Mouse (Mus musculus): ENCODE data around the gene Ldb3. TPM values are rescaled to one million over a fixed set of nuclear protein-coding genes. Genes with fewer than 3 reads are reported as not detected.

Ldb3 gene
- polyA plus RNA-seq, 1 experiment from 2014 or later, result 2.7 TPM

- ATAC-seq (replicated peaks; ENCODE audit: low FRiP score), result no peak
- WGBS, result 11% methylated on average over 15 of the region's 15 CpGs
- no peaks in the 10 kb centered on the region; the same call in 1 of the 2 replicates for H3K27me3 ChIP-seq (replicated peaks; ENCODE audit: control insufficient read depth, insufficient read depth, low read length)
Observed at GRCm38 (mm10) chr14:34503325-34503647, 85.2 kb downstream of the Ldb3 start, which contains the start of gene Bmpr1a. Gene Bmpr1a, minus strand, starts transcription at chr14:34503341.

GRCm38 (mm10) chr14:34502475-34503324 lies 85.8 kb downstream of the Ldb3 start:
- peak; percentile 86 for ATAC-seq (replicated peaks; ENCODE audit: low FRiP score)
- H3K9ac ChIP-seq (ENCODE audit: low read depth, low read length), result peak overlapping the region; percentile 93
- no peaks in the 10 kb centered on the region; the same call in 1 of the 2 replicates for H3K27me3 ChIP-seq (replicated peaks; ENCODE audit: control insufficient read depth, insufficient read depth, low read length)
- H3K4me3 ChIP-seq (ENCODE audit: low read depth, low read length), result peak overlapping the region; percentile 83
- peak; percentile 88 for DNase-seq (ENCODE audit: low spot score)
- H3K36me3 ChIP-seq (ENCODE audit: control insufficient read depth, insufficient read depth, low read length), result no peaks in the 10 kb centered on the region
- no peaks in the 10 kb centered on the region for H3K9me3 ChIP-seq (ENCODE audit: control insufficient read depth, low read length)
- H3K27ac ChIP-seq (ENCODE audit: low read depth, low read length), result peak overlapping the region; percentile 91
- under 1% methylated on average over 81 of the region's 115 CpGs for WGBS
- H3K4me1 ChIP-seq (replicated peaks; ENCODE audit: control insufficient read depth, insufficient read depth, low read length), result peaks cover 4% of the 10 kb centered on the region
- H3K4me2 ChIP-seq, result peak overlapping the region; percentile 93

More at GRCm38 (mm10) chr14:34503325-34503647, 85.2 kb downstream of the Ldb3 start, which contains the start of gene Bmpr1a:
- no peaks in the 10 kb centered on the region for H3K36me3 ChIP-seq (ENCODE audit: control insufficient read depth, insufficient read depth, low read length)
- no peak for DNase-seq (ENCODE audit: low spot score)
- H3K27ac ChIP-seq (ENCODE audit: low read depth, low read length), result peak within 1 kb of the TSS; percentile 91
- H3K4me2 ChIP-seq, result peak within 1 kb of the TSS; percentile 93
- H3K9me3 ChIP-seq (ENCODE audit: control insufficient read depth, low read length), result no peaks in the 10 kb centered on the region
- peaks cover 10% of the 10 kb centered on the region for H3K4me1 ChIP-seq (replicated peaks; ENCODE audit: control insufficient read depth, insufficient read depth, low read length)
- H3K9ac ChIP-seq (ENCODE audit: low read depth, low read length), result peak within 1 kb of the TSS; percentile 93
- peak within 1 kb of the TSS; percentile 83 for H3K4me3 ChIP-seq (ENCODE audit: low read depth, low read length)

GRCm38 (mm10) chr14:34501804-34502474 lies 86.5 kb downstream of the Ldb3 start:
- H3K4me2 ChIP-seq, result peak overlapping the region; percentile 93
- no peaks in the 10 kb centered on the region; the same call in 1 of the 2 replicates for H3K27me3 ChIP-seq (replicated peaks; ENCODE audit: control insufficient read depth, insufficient read depth, low read length)
- H3K4me3 ChIP-seq (ENCODE audit: low read depth, low read length), result peak overlapping the region; percentile 83
- peak; percentile 33 for ATAC-seq (replicated peaks; ENCODE audit: low FRiP score)
- no peaks in the 10 kb centered on the region for H3K9me3 ChIP-seq (ENCODE audit: control insufficient read depth, low read length)
- H3K4me1 ChIP-seq (replicated peaks; ENCODE audit: control insufficient read depth, insufficient read depth, low read length), result peaks cover 4% of the 10 kb centered on the region
- peak overlapping the region; percentile 87 for H3K27ac ChIP-seq (ENCODE audit: low read depth, low read length)
- peak overlapping the region; percentile 93 for H3K9ac ChIP-seq (ENCODE audit: low read depth, low read length)
- under 1% methylated on average over 59 of the region's 77 CpGs for WGBS
- no peaks in the 10 kb centered on the region for H3K36me3 ChIP-seq (ENCODE audit: control insufficient read depth, insufficient read depth, low read length)
- DNase-seq (ENCODE audit: low spot score), result peak; percentile 69

GRCm38 (mm10) chr14:34501447-34501803 lies 87.1 kb downstream of the Ldb3 start:
- H3K9ac ChIP-seq (ENCODE audit: low read depth, low read length), result peak overlapping the region; percentile 93
- no peak for ATAC-seq (replicated peaks; ENCODE audit: low FRiP score)
- no peaks in the 10 kb centered on the region for H3K36me3 ChIP-seq (ENCODE audit: control insufficient read depth, insufficient read depth, low read length)
- H3K27me3 ChIP-seq (replicated peaks; ENCODE audit: control insufficient read depth, insufficient read depth, low read length), result no peaks in the 10 kb centered on the region; the same call in 1 of the 2 replicates
- H3K4me3 ChIP-seq (ENCODE audit: low read depth, low read length), result peak overlapping the region; percentile 83
- WGBS, result under 1% methylated on average over 16 of the region's 16 CpGs
- DNase-seq (ENCODE audit: low spot score), result no peak
- H3K4me2 ChIP-seq, result peak overlapping the region; percentile 93
- no peaks in the 10 kb centered on the region for H3K9me3 ChIP-seq (ENCODE audit: control insufficient read depth, low read length)
- H3K27ac ChIP-seq (ENCODE audit: low read depth, low read length), result peak overlapping the region; percentile 87; the same call in 1 of the 2 replicates
- H3K4me1 ChIP-seq (replicated peaks; ENCODE audit: control insufficient read depth, insufficient read depth, low read length), result peaks cover 4% of the 10 kb centered on the region

DNA sequence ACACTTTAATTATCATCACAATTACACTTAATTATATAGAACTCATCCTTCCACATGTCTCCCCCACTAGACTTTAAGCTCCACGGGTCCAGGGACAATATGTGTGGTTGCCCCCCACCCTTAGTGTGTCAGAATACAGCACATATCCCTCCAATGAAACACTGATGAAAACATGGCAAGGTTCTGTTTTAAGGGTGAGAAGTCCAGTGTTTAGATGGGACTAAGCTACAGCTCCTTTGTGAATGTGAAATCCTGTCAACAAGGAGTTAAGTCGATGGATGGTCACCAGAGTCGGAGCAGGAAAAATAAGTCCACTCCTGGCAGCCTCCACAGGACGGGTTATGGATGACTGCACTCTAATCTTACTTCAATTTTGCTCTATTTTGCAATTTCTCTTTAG lies 88.2 kb downstream of the Ldb3 start:
- 31% methylated on average over 4 of the region's 4 CpGs for WGBS
- Histone ChIP-seq H3K9ac (ENCODE audit: low read depth, low read length) (no peak overlapping the region), H3K4me3 (ENCODE audit: low read depth, low read length) (no peak overlapping the region), H3K9me3 (ENCODE audit: control insufficient read depth, low read length) (no peaks in the 10 kb centered on the region), H3K4me1 (replicated peaks; ENCODE audit: control insufficient read depth, insufficient read depth, low read length) (peaks cover 7% of the 10 kb centered on the region), H3K27me3 (replicated peaks; ENCODE audit: control insufficient read depth, insufficient read depth, low read length) (no peaks in the 10 kb centered on the region; the same call in 1 of the 2 replicates), H3K4me2 (peak overlapping the region; percentile 1; the same call in 1 of the 2 replicates), H3K27ac (ENCODE audit: low read depth, low read length) (no peak overlapping the region), H3K36me3 (ENCODE audit: control insufficient read depth, insufficient read depth, low read length) (no peaks in the 10 kb centered on the region)
- no peak for DNase-seq (ENCODE audit: low spot score)
- ATAC-seq (replicated peaks; ENCODE audit: low FRiP score), result no peak

DNA sequence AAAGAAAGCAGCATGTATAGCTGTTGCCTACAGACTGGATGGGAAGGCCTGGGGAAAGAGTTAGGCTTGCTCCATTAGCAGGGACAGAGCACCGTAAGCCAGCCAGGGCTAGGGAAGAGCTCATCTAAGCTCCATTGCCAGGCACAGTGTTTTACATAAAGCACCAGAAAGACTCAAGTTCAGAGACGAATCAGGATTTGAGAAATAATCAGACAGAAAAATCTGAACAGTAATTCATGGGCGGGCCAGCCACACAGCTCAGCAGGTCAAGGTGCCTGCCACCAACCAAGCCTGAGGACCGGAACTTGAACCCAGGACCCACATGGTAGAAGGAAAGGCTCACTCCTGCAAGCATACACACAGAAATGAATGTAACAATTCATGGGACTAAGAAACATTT lies 88.8 kb downstream of the Ldb3 start:
- WGBS, result 75% methylated on average over 4 of the region's 4 CpGs
- Histone ChIP-seq H3K27me3 (replicated peaks; ENCODE audit: control insufficient read depth, insufficient read depth, low read length) (no peaks in the 10 kb centered on the region), H3K4me3 (ENCODE audit: low read depth, low read length) (no peak overlapping the region), H3K4me1 (replicated peaks; ENCODE audit: control insufficient read depth, insufficient read depth, low read length) (0 out of 2 replicates have a peak, but pooled peaks cover 3% of the 10 kb centered on the region), H3K4me2 (no peak overlapping the region), H3K27ac (ENCODE audit: low read depth, low read length) (no peak overlapping the region), H3K9me3 (ENCODE audit: control insufficient read depth, low read length) (no peaks in the 10 kb centered on the region), H3K36me3 (ENCODE audit: control insufficient read depth, insufficient read depth, low read length) (no peaks in the 10 kb centered on the region), H3K9ac (ENCODE audit: low read depth, low read length) (no peak overlapping the region)
- ATAC-seq (replicated peaks; ENCODE audit: low FRiP score) (no peak), DNase-seq (ENCODE audit: low spot score) (no peak)

GRCm38 (mm10) chr14:34497346-34497745 lies 91.1 kb downstream of the Ldb3 start:
- WGBS, result 71% methylated on average over 3 of the region's 3 CpGs
- ATAC-seq (replicated peaks; ENCODE audit: low FRiP score), result no peak
- H3K4me1 ChIP-seq (replicated peaks; ENCODE audit: control insufficient read depth, insufficient read depth, low read length), result 0 out of 2 replicates have a peak, but pooled peaks cover 3% of the 10 kb centered on the region

GRCm38 (mm10) chr14:34493682-34494081 lies 94.8 kb downstream of the Ldb3 start:
- Histone ChIP-seq H3K4me2 (no peak overlapping the region), H3K9ac (ENCODE audit: low read depth, low read length) (no peak overlapping the region), H3K9me3 (ENCODE audit: control insufficient read depth, low read length) (no peaks in the 10 kb centered on the region), H3K4me3 (ENCODE audit: low read depth, low read length) (no peak overlapping the region), H3K4me1 (replicated peaks; ENCODE audit: control insufficient read depth, insufficient read depth, low read length) (0 out of 2 replicates have a peak, but pooled peaks cover 3% of the 10 kb centered on the region), H3K36me3 (ENCODE audit: control insufficient read depth, insufficient read depth, low read length) (no peaks in the 10 kb centered on the region), H3K27ac (ENCODE audit: low read depth, low read length) (no peak overlapping the region), H3K27me3 (replicated peaks; ENCODE audit: control insufficient read depth, insufficient read depth, low read length) (no peaks in the 10 kb centered on the region)
- WGBS, result 82% methylated on average over 3 of the region's 3 CpGs
- ATAC-seq (replicated peaks; ENCODE audit: low FRiP score) (no peak), DNase-seq (ENCODE audit: low spot score) (no peak)

More at GRCm38 (mm10) chr14:34497346-34497745, 91.1 kb downstream of the Ldb3 start:
- Histone ChIP-seq H3K9me3 (ENCODE audit: control insufficient read depth, low read length) (no peaks in the 10 kb centered on the region), H3K4me2 (no peak overlapping the region; the same call in 1 of the 2 replicates), H3K36me3 (ENCODE audit: control insufficient read depth, insufficient read depth, low read length) (no peaks in the 10 kb centered on the region), H3K27ac (ENCODE audit: low read depth, low read length) (no peak overlapping the region), H3K9ac (ENCODE audit: low read depth, low read length) (no peak overlapping the region), H3K27me3 (replicated peaks; ENCODE audit: control insufficient read depth, insufficient read depth, low read length) (no peaks in the 10 kb centered on the region), H3K4me3 (ENCODE audit: low read depth, low read length) (no peak overlapping the region)
- no peak for DNase-seq (ENCODE audit: low spot score)
